Mouse (Mus musculus) Patski (cell line): ENCODE measurements around the gene Cox15. TPM values are rescaled to one million over a fixed set of nuclear protein-coding genes. Genes with fewer than 3 reads are reported as not detected.
A peak's percentile ranks its signal among the peaks of the same experiment; 100 is the strongest.

Experiments used
- ATAC-seq: fragments of 100-300 bp; one replicate; pipeline ENCODE4 v1.8.0; 2021
- CTCF ChIA-PET: fragments of 350-600 bp; sonication (Branson Sonifier 250); formaldehyde crosslinking; loops from one replicate; lab custom pipeline; 2022; ENCODE audit warnings: inconsistent platforms; lab: Charles Lee
- POLR2A ChIA-PET: fragments of 350-600 bp; sonication (Branson Sonifier 250); formaldehyde crosslinking; loops from one replicate; lab custom pipeline; 2022; ENCODE audit warnings: antibody characterized with exemption, inconsistent platforms; lab: Charles Lee
- DNase-seq: peaks from one replicate; pipeline ENCODE4 v3.0.0-alpha.2; 2011; ENCODE audit warnings: low read depth, low spot score
- H3K27me3 ChIP-seq: fragments of 371-371 bp; one replicate; pipeline ENCODE4 v1.5.1; 2021
- CTCF ChIP-seq: fragments of 100-300 bp; IDR thresholded peaks from one replicate; pipeline ENCODE4 v1.5.1; 2021
- in situ Hi-C: fragments of 300-500 bp; cut with MboI; formaldehyde crosslinking; loops from 3 replicates; pipeline ENCODE4 v1.11.1; 2018; ENCODE audit warnings: low pct_unique_long_range_greater_than_20kb, mixed read lengths
- polyA plus RNA-seq: library from polyadenylated mRNA; unstranded; gene quantifications from one replicate; pipeline ENCODE4 v1.2.3, GENCODE M21; 2021

Cox15 gene
- 32.7 TPM for polyA plus RNA-seq

DNA sequence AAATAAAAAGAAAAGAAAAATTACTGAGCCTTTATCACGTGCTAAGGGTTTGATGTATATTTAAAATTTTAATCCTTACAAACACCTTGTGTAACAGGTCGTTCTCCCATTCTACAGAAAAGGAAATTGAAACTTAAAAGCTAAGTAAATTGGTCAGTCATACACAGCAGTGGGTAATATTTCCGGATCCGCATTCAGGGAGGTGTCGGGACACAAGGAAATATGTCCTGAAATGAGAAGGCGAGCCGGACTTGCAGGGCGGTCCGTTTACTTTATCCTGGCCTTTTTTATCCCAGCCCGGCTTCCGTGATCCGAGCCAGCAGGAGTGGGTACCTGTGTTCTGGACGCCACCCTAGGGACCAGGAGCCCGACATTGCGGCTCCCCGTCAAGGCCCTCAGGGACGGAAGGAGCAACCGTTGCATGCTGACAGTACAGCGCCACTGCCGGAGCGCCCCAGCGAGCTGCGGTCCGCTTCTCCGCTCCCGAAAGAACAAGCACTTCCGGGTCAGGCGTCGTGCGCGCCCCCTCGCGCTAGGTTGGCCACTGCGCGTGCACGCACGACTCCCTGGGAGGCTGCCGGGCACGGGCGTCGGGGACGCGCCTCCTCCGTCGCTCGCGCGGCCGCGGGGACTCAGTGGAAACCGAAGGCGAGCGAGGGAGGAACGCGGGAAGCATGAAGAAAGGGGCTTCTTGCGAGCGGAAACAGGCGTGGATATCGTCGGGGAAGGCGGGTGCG, at the start of gene Cox15, which contains the start of gene Cutc:
Cox15 (minus strand) TSS at position 512 of the 737 bp plus-strand sequence.
Cutc (plus strand) TSS at position 508 of the 737 bp plus-strand sequence.
- no peak for TF ChIP-seq CTCF
- ChIA-PET POLR2A (no interaction called here), CTCF (interaction anchor here (1.6 to 2.5 kb wide), 4 partner anchors 8 to 78 kb away, joined by 4 to 7 read pairs (median 6); partner anchors contain the start of gene Slc25a28)
- H3K27me3 ChIP-seq, result no peaks in the 10 kb centered on the region
- in situ Hi-C loops, result loop anchor here (5.0 kb wide), 2 partner anchors 120 to 225 kb away; no protein-coding TSS in a partner anchor
- ATAC-seq, result peak; percentile 81
- peak; percentile 58 for DNase-seq

DNA sequence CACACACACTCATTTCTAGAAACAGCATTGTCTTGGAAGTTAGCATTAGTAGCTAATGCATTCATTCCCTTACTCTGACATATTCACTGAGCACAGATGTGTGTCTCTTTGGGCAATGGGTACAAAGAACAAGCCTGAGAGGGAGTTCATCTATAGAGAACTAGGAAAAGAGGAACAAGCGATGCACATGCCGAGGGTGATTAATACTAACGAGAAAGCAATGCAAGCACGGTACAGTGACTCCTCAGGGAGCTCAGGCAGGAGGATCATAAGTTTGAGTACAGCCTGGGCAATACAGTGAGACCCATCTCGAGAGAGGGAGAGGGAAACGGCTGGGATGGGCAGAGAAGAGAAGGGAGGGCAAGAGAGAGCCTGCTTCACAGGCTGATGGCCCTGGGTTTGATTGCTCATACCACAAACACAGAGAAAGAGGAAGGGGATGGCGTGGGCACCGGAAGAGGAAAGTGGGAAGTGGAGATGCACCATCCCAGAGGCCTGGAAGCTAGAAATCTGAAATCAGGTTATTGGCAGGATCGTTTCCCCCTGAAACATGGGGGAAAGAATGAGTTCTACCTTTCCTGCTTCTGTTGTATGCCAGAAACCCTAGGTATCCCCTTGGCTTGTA, 48.7 kb upstream of the Cox15 start:
- DNase-seq (no peak), ATAC-seq (no peak)
- peaks cover 68% of the 10 kb centered on the region for H3K27me3 ChIP-seq
- TF ChIP-seq CTCF, result no peak
- in situ Hi-C loops, result no loop called here
- ChIA-PET CTCF (no interaction called here), POLR2A (no interaction called here)

DNA sequence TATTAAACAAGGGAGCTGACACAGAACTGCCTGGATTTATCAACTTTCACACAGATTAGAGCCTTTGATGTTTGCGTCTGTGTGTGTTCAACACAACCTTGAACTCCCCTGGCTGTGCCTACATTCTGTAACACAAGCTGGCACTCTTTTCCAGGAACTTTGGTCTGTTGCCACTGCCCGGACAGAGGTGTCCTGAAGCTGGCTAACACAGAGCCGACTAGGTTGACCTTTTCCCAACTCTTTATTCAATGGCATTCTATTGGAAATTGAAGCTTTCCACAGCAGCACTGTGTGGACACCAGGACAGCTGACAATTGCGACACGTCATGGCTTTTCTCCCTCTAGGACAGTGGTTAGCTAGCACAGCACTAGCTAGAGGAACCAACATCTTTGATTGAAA, 44.4 kb upstream of the Cox15 start:
- in situ Hi-C loops, result no loop called here
- DNase-seq, result no peak
- ATAC-seq, result no peak

DNA sequence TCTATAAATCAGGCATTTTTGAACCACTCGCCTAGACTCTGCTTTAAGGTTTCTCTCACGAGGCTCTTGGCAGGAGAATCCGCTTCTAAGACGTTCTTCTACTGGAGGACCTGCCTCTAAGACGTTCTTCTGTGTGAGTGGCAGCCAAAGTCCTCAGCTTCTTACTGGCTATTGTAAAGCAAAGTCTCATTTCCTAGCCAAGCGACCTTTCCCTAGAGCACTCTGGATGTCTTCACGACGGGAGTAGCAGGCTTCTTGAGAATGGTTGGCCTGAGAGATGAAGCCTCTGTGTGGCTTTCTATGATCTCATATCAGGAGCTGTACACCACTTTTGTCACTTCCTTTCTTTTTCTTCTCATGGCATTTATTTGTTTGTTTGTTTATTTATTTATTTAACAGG, 42.7 kb upstream of the Cox15 start:
- ChIA-PET CTCF (interaction anchor here (1.5 kb wide), 1 partner anchor 9 kb away, joined by 3 read pairs; no protein-coding TSS in a partner anchor), POLR2A (no interaction called here)
- ATAC-seq (no peak), DNase-seq (no peak)
- H3K27me3 ChIP-seq, result peaks cover 68% of the 10 kb centered on the region
- TF ChIP-seq CTCF, result no peak
- in situ Hi-C loops, result no loop called here

More for the DNA sequence above, 44.4 kb upstream of the Cox15 start:
- TF ChIP-seq CTCF, result no peak
- H3K27me3 ChIP-seq, result peaks cover 69% of the 10 kb centered on the region
- ChIA-PET POLR2A (no interaction called here), CTCF (no interaction called here)

DNA sequence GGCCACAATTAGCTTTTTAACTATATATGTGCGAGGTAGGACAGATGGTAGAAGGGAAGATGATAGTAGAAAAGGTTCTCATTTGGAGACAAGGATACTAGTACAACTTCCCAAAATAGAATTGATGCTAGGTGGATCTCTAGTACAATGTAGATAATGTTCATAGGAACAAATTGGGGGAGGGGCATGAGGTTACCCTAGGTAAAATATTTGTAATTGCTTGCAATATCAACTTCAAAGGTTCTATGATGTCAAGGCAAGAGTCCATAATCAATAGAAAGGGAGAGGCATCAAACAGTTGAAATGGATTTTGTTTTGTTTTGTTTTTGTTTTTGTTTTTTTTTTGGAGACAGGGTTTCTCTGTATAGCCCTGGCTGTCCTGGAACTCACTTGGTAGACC, 41.2 kb upstream of the Cox15 start:
- ChIA-PET POLR2A (interaction anchor here (0.6 kb wide), 1 partner anchor 269 kb away, joined by 5 read pairs; no protein-coding TSS in a partner anchor), CTCF (no interaction called here)
- H3K27me3 ChIP-seq, result peaks cover 56% of the 10 kb centered on the region
- DNase-seq (no peak), ATAC-seq (no peak)
- TF ChIP-seq CTCF, result no peak
- in situ Hi-C loops, result no loop called here

DNA sequence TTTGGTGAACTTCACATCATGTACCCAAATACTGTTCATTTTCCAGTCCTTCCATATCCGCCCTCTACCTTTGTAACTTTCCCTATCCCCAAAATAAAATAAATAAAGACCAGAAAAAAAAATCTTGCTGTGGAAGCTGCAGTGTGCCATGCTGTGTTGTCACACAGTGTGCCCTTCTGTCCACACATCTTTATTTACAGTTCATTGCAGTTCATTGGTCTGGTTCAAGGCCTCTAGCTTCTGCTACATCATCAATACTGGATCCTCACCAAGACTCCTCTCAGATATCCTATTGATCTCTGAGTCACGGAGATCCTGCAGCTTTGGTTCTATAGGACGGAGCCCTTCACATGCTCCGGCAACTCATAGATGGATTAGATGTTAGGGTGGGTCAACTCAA, 39.7 kb upstream of the Cox15 start:
- DNase-seq, result no peak
- POLR2A ChIA-PET, result no interaction called here

DNA sequence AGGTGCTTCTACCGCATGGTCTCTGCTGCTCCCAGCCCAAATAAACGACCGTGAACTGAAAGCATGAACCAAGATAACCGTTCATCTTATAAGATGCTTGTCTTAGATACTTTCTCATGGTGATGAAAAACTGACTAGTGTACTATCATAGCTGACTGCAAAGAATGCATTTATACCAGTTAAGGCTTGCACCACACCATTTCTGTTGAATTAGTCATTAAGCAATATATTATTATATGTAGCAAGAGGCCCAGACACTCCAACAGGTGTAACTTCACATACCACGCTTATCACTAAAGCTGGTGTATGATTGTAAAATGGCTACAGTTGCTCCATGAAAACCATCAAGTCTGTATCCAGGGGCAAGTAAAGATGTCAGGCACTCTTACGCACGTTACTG, 37.0 kb upstream of the Cox15 start:
- POLR2A ChIA-PET, result no interaction called here
- in situ Hi-C loops, result no loop called here
- TF ChIP-seq CTCF, result no peak
- DNase-seq (no peak), ATAC-seq (no peak)
- peaks cover 55% of the 10 kb centered on the region for H3K27me3 ChIP-seq
- CTCF ChIA-PET, result no interaction called here

More for the DNA sequence above, 39.7 kb upstream of the Cox15 start:
- H3K27me3 ChIP-seq, result peaks cover 52% of the 10 kb centered on the region
- in situ Hi-C loops, result no loop called here
- TF ChIP-seq CTCF, result no peak
- CTCF ChIA-PET, result interaction anchor here (0.7 kb wide), 1 partner anchor 22 kb away, joined by 3 read pairs; no protein-coding TSS in a partner anchor
- ATAC-seq, result no peak

DNA sequence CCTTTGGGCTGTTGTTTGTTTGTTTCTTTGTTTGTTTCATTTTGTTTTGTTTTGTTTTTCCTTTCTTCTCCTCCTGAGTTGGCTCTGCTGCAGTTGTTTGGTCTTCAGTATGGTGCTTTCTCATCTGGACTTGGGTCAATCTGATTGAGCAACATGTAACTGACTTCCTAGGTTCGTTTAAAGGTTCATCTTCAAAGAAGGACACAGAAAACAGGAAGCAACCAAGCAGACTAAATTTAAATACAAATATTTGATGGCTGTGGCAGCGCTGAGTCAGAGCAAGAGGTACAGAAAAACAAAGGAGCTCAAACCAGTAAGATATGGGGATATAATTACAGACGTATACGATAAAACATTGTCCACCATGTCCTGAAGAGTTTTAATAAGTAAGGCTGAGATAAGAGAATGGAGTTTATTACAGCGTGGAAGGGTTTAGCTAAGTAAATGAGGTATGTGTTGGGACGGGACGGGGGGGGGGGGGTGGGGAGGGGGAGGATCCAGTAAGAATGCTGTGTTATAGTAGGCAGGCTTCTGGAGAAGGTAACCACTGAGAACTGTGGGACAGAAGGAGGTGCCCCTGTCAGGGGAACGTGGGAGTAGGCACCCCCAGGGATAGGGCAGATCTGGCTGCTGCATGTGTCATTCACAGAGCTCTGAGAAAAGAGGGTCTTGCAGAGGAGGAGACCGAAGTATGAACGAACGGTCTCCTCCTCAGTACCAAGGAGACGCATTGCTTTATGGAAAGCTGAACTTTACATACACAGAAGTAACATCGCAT, 33.6 kb upstream of the Cox15 start:
- no peak for TF ChIP-seq CTCF
- ATAC-seq, result no peak
- ChIA-PET CTCF (interaction anchor here (0.6 kb wide), 1 partner anchor 9 kb away, joined by 3 read pairs; no protein-coding TSS in a partner anchor), POLR2A (no interaction called here)
- no peak for DNase-seq
- peaks cover 62% of the 10 kb centered on the region for H3K27me3 ChIP-seq
- in situ Hi-C loops, result no loop called here

DNA sequence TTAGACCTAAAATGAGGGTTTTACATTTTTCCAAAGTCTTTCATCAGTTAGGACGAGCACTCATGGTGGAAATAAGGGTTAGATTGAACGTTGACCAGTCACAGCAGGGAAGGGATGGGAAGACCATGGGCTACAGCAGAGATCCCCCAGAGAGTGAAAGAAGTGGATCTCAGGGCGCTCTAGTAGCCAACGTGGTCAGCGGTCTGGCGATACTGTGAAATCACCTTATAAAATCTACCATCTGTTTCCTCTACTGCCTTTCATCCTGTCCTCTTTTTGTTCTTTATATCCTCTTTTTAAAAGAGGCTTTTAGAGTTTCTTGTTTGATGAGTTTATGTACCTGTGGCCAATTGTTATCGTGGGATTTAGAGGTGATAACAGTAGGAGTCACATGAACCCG, 32.0 kb upstream of the Cox15 start:
- no peak for DNase-seq
- no peak for TF ChIP-seq CTCF
- in situ Hi-C loops, result no loop called here
- ChIA-PET CTCF (no interaction called here), POLR2A (no interaction called here)
- ATAC-seq, result no peak
- peaks cover 65% of the 10 kb centered on the region for H3K27me3 ChIP-seq

DNA sequence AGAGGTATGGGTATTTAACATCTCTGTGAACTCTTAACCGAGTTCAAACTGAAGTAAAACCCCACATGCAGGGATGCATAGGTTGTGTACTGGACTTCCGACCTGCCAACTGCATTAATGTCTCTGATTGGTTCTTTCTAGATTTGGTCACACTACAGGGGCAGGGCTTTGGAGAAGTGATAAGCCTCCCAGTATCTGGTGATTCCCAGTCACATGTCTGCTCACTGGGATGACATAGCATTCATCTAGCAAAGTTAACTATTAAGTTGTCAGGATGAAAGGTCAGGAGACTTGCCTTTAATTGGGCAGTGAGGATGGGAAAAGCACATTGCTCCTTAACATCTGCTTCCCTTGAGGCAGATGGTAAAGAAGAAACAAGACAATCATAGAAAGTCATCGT, 29.2 kb upstream of the Cox15 start, which contains the start of gene Abcc2:
Abcc2 (plus strand) TSS at position 213 of the 400 bp plus-strand sequence.
- ChIA-PET CTCF (no interaction called here), POLR2A (no interaction called here)

More for the DNA sequence above, 29.2 kb upstream of the Cox15 start, which contains the start of gene Abcc2:
- in situ Hi-C loops, result no loop called here
- DNase-seq, result no peak
- peaks cover 78% of the 10 kb centered on the region for H3K27me3 ChIP-seq
- TF ChIP-seq CTCF, result no peak
- ATAC-seq, result no peak
